Mouse (Mus musculus) E14TG2a.4 (cell line): ENCODE measurements around the gene Il9r.

Experiments used
- CTCF ChIP-seq: conservative IDR thresholded peaks from 2 replicates; pipeline ENCODE4 v1.5.1; 2014; ENCODE audit warnings: low read length
- NANOG ChIP-seq: IDR thresholded peaks from 2 replicates; pipeline ENCODE4 v1.6.1; 2014; ENCODE audit warnings: borderline replicate concordance, low read length, mixed read lengths
- POU5F1 ChIP-seq: IDR thresholded peaks from 2 replicates; pipeline ENCODE4 v1.6.1; 2014; ENCODE audit warnings: low read length, borderline replicate concordance

GRCm38 (mm10) chr11:32197766-32198165 lies 2.3 kb downstream of the Il9r start:
- TF ChIP-seq CTCF (no peak), NANOG (no peak), POU5F1 (no peak)
